Mouse (Mus musculus) embryonic facial prominence, embryonic 10.5 days (tissue): ENCODE results near the gene Pik3r6. TPM values are rescaled to one million over a fixed set of nuclear protein-coding genes. Genes with fewer than 3 reads are reported as not detected.

Experiments
- DNase-seq: peaks from one replicate; pipeline ENCODE4 v3.0.0-alpha.2; 2017; ENCODE audit warnings: low spot score
- H3K27ac ChIP-seq: fragments of 300-500 bp; sonication (generic); replicated peaks from 2 replicates; pipeline ENCODE4 v1.5.1; 2016; ENCODE audit warnings: mild to moderate bottlenecking
- H3K27me3 ChIP-seq: fragments of 300-500 bp; sonication (generic); replicated peaks from 2 replicates; pipeline ENCODE4 v1.6.1; 2016; ENCODE audit warnings: low read depth, mild to moderate bottlenecking; ENCODE audit not compliant: poor library complexity, severe bottlenecking
- H3K36me3 ChIP-seq: fragments of 300-500 bp; sonication (generic); replicated peaks from 2 replicates; pipeline ENCODE4 v1.6.1; 2016; ENCODE audit warnings: mild to moderate bottlenecking, moderate library complexity
- H3K4me1 ChIP-seq: fragments of 300-500 bp; sonication (generic); 2 replicates; pipeline ENCODE4 v1.6.1; 2016
- H3K4me3 ChIP-seq: fragments of 300-500 bp; sonication (generic); 2 replicates; pipeline ENCODE4 v1.5.1; 2016; ENCODE audit warnings: mild to moderate bottlenecking, moderate library complexity
- H3K9me3 ChIP-seq: fragments of 300-500 bp; sonication (generic); 2 replicates; pipeline ENCODE4 v1.6.1; 2016; ENCODE audit warnings: mild to moderate bottlenecking
- WGBS: fragments of 180-500 bp; shearing (Covaris S2); methylation state at CpG from one replicate; pipeline ENCODE4 v1.1.7; 2016; 5-methylcytosine and 5-hydroxymethylcytosine counted together
- polyA plus RNA-seq: library from polyadenylated mRNA; unstranded; fragments of >200 nt; fragmentation: Nextera tagmentation; extraction: Ambion mirVana; gene quantifications from 2 replicates; pipeline ENCODE4 v1.2.1, GENCODE M21; 2016

The Pik3r6 gene
- polyA plus RNA-seq, 1 experiment from 2014 or later, result 1.8 TPM

DNA sequence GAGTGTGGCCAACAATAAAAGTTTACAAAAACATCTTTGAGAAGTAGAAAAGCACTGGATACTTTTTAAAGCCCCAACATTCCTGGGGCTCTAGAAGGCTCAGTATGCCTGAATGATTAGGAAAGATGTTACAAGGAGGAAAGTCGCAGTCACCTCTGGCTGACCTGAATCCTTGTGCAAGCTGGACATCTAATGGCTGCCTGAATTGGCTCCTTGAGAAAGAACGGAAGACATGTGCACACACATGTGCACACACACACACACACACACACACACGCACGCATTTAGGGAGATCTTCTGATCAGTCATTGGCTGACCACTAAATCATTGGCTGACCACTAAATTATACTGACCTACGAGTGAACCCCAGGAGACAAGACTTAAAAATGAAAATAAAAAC is 68.0 kb downstream of the Pik3r6 start:
- DNase-seq, result no peak
- Histone ChIP-seq H3K4me3 (no peak overlapping the region), H3K4me1 (peaks cover 6% of the 10 kb centered on the region), H3K9me3 (no peaks in the 10 kb centered on the region), H3K27ac (no peak overlapping the region), H3K36me3 (no peaks in the 10 kb centered on the region), H3K27me3 (peaks cover 10% of the 10 kb centered on the region)
- 92% methylated on average over 5 of the region's 5 CpGs for WGBS

GRCm38 (mm10) chr11:68577076-68577475 is 74.3 kb downstream of the Pik3r6 start:
- Histone ChIP-seq H3K27me3 (no peaks in the 10 kb centered on the region), H3K36me3 (no peaks in the 10 kb centered on the region), H3K4me1 (peaks cover 20% of the 10 kb centered on the region), H3K9me3 (no peaks in the 10 kb centered on the region), H3K27ac (no peak overlapping the region), H3K4me3 (no peak overlapping the region)
- WGBS, result 86% methylated on average over 1 of the region's 1 CpGs
- no peak for DNase-seq

DNA sequence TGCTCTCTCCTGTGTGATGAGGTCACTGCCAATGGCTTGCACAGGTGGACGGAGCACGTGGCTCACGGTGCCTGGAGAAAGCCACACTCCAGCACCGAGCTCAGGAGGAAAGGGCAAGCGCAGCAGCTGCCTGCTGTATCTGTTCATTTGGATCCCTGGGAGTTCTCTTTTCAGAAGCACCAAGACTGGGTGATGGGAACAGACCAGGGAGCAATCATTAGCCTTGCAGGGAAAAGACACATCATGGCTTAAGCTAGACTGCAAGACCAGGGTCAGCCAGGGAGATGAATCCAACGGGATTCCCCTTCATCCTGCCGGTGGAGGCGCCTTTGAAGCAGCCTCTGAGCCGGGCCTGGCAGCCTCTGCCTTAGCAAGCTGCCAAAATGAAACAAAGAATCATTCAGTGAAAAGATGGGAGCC is 76.7 kb downstream of the Pik3r6 start:
- H3K4me3 ChIP-seq, result no peak overlapping the region
- DNase-seq, result peak; percentile 58
- H3K27me3 ChIP-seq, result no peaks in the 10 kb centered on the region
- peaks cover 20% of the 10 kb centered on the region for H3K4me1 ChIP-seq
- peak overlapping the region; percentile 59 for H3K27ac ChIP-seq
- 24% methylated on average over 9 of the region's 9 CpGs for WGBS
- no peaks in the 10 kb centered on the region for H3K36me3 ChIP-seq
- H3K9me3 ChIP-seq, result no peaks in the 10 kb centered on the region

GRCm38 (mm10) chr11:68580566-68580965 is 77.7 kb downstream of the Pik3r6 start:
- Histone ChIP-seq H3K9me3 (no peaks in the 10 kb centered on the region), H3K4me3 (no peak overlapping the region), H3K36me3 (no peaks in the 10 kb centered on the region), H3K27ac (no peak overlapping the region), H3K27me3 (no peaks in the 10 kb centered on the region), H3K4me1 (peaks cover 20% of the 10 kb centered on the region)
- WGBS, result 37% methylated on average over 6 of the region's 6 CpGs
- DNase-seq, result peak; percentile 10

DNA sequence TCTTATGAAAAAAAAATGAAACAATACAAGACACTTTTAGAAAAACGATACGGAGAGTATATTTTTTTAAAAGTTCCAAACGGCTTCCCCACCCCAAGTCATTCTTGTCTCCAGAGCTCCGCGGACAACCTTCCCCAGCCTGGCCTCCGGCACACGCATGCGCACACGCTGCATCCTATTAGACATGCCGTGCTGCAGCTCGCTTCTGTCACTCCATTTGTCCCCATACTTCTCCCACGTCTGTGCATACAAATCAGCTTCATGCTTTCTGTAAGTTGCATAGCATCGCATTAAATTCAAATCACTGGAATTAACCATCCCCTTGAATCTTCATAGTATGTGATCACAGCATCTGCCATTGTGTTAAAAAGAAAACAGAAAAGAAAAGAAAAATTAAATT is 80.4 kb downstream of the Pik3r6 start:
- WGBS, result 92% methylated on average over 13 of the region's 13 CpGs
- no peak for DNase-seq

DNA sequence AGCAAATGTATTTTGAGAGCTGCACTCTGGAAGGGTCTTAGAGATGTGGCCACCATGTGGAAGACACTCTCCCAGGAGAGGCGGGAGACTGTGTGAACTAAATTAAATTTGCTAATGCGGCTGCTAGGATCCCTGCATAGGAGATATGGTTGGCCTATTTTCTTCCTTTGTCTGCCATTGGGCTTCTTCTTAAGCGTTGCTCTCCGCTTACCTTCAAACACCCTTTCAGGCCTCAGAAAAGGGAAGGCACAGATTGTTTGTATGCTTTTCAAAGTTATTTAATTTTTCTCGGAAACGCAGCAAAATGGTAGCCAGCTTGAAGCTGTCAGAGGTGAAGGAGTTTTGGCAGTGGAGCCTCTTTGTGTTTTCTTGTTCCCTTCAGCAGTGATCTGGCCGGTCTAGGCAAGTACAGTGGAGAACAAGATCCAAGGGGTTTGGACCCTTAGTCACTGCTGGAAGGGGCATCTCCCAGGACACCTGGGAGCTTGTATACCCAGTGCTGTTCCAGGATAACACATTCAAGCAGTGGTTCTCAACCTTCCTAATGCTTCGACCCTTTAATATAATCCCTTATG is 81.2 kb downstream of the Pik3r6 start:
- WGBS, result 80% methylated on average over 8 of the region's 8 CpGs

More for the DNA sequence above, 80.4 kb downstream of the Pik3r6 start:
- Histone ChIP-seq H3K27me3 (no peaks in the 10 kb centered on the region), H3K4me1 (peaks cover 30% of the 10 kb centered on the region), H3K9me3 (no peaks in the 10 kb centered on the region), H3K36me3 (no peaks in the 10 kb centered on the region), H3K27ac (no peak overlapping the region), H3K4me3 (no peak overlapping the region)

GRCm38 (mm10) chr11:68585890-68586289 is 83.1 kb downstream of the Pik3r6 start:
- 13% methylated on average over 3 of the region's 3 CpGs for WGBS
- no peaks in the 10 kb centered on the region for H3K27me3 ChIP-seq
- no peak overlapping the region for H3K4me3 ChIP-seq
- H3K4me1 ChIP-seq, result peaks cover 30% of the 10 kb centered on the region
- DNase-seq, result peak; percentile 56
- H3K9me3 ChIP-seq, result no peaks in the 10 kb centered on the region
- H3K27ac ChIP-seq, result no peak overlapping the region
- no peaks in the 10 kb centered on the region for H3K36me3 ChIP-seq

More for the DNA sequence above, 81.2 kb downstream of the Pik3r6 start:
- H3K9me3 ChIP-seq, result no peaks in the 10 kb centered on the region
- H3K27ac ChIP-seq, result no peak overlapping the region
- H3K27me3 ChIP-seq, result no peaks in the 10 kb centered on the region
- no peaks in the 10 kb centered on the region for H3K36me3 ChIP-seq
- no peak for DNase-seq
- H3K4me3 ChIP-seq, result no peak overlapping the region
- H3K4me1 ChIP-seq, result peaks cover 30% of the 10 kb centered on the region

DNA sequence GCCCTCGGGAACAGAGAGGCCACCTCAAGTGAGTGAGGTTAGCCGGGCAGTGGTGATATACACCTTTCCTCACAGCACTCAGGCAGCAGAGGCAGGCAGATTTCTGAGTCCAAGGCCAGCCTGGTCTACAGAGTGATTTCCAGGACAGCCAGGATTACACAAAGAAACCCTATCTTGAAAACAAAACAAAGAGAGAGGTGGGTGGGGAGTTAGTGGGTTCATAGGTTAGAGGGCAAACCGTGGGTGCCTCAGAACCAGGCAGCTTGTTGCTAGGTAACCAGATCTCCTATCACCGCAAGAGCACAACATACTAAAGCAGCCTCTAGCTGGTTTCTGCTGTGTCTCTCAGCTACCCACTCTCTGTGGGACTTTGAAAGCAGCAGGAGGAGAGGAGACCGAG is 83.9 kb downstream of the Pik3r6 start, which contains the start of gene Ccdc42:
Gene Ccdc42, plus strand, starts transcription at position 301 of the 400 bp plus-strand sequence.
- H3K9me3 ChIP-seq, result no peaks in the 10 kb centered on the region
- no peak within 1 kb of the TSS for H3K4me3 ChIP-seq
- 71% methylated on average over 5 of the region's 5 CpGs for WGBS

DNA sequence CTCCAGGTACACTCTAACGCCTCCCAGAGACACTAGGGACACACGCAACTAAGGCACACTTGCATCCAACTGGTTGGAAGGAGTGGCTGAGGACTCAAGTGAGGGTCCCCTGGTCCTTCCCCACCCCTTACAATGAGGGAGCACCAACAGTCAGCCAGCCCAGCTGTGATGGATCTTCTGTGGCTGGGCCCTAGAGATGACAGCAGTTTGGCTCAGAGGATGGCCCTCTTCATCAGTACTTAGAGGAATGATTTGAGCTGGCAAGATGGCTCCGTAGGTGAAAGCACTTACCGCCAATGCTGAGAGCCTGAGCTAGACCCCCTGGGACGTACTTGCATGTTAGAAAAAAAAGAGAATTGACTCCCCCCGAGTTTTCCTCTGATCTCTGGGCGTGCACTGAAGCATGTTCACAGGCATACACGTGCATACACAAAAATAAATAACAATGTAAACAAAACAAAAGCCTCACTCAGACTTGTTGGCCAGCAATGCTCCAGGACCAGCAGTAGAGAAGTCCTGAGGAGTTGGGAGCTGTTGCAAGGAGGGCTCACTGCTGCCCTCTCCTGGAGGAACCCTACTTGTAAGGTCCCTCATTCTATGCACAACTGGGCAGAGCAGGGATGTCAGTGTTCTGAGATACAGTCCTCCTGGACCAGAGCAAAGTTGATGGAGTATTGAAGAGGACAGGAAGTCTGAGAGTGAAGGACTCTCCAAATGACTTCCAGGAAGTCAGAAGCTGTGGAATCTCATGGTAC is 86.4 kb downstream of the Pik3r6 start:
- H3K4me3 ChIP-seq, result no peak overlapping the region
- peak; percentile 78 for DNase-seq
- H3K27ac ChIP-seq, result no peak overlapping the region
- H3K36me3 ChIP-seq, result no peaks in the 10 kb centered on the region
- H3K4me1 ChIP-seq, result peaks cover 58% of the 10 kb centered on the region
- no peaks in the 10 kb centered on the region for H3K27me3 ChIP-seq
- 73% methylated on average over 8 of the region's 8 CpGs for WGBS
- H3K9me3 ChIP-seq, result no peaks in the 10 kb centered on the region

More for the DNA sequence above, 83.9 kb downstream of the Pik3r6 start, which contains the start of gene Ccdc42:
- no peak for DNase-seq
- no peaks in the 10 kb centered on the region for H3K36me3 ChIP-seq
- no peak within 1 kb of the TSS for H3K27ac ChIP-seq
- H3K4me1 ChIP-seq, result peaks cover 35% of the 10 kb centered on the region
- H3K27me3 ChIP-seq, result no peaks in the 10 kb centered on the region

DNA sequence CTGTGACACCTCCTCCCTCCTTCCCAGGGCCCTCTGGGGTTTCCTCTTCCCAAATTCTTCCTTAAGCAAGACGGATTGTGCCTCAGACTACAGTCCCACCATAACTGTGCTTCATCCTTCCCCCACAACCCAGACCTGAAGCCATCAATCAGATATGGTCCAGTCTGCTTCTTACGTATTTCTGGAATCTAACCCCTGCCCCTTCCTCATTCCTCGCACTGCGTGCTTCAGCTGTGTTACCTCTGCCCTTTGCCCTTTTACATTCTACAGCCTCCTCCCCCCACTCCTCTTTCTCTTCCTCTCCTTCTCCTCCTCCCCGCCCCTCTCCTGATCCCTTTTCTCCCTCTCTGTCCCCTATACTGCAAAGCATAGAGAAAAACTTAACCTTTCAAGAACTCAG is 88.9 kb downstream of the Pik3r6 start:
- no peaks in the 10 kb centered on the region for H3K36me3 ChIP-seq
- peak overlapping the region; percentile 66 for H3K27ac ChIP-seq
- DNase-seq, result peak; percentile 58
- H3K4me3 ChIP-seq, result 0 out of 2 replicates have a peak overlapping the region, but pooled peaks have one; percentile 25
- 7% methylated on average over 5 of the region's 5 CpGs for WGBS
- no peaks in the 10 kb centered on the region for H3K27me3 ChIP-seq
- H3K4me1 ChIP-seq, result peaks cover 56% of the 10 kb centered on the region
- H3K9me3 ChIP-seq, result no peaks in the 10 kb centered on the region

DNA sequence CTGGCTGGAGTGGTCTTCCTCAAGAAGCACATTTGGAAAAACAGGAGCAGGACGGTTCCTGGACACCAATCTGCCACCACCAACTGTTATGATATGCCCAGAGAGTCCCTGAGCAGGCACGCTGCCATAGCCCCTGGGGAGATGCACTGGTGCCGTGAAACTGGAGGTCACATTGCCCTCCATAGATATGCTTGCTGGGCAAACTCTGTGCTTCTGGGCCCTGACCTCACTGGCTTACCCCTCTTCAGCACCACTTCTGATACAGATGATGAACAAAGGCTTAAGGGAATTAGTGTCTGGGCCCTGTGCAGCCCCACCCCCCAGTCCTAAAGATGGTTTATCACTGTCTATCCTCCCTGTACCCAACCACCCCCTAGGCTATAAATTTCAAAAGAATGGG is 90.4 kb downstream of the Pik3r6 start:
- Histone ChIP-seq H3K27ac (peak overlapping the region; percentile 67), H3K4me3 (no peak overlapping the region), H3K9me3 (no peaks in the 10 kb centered on the region), H3K4me1 (peaks cover 55% of the 10 kb centered on the region), H3K27me3 (no peaks in the 10 kb centered on the region), H3K36me3 (no peaks in the 10 kb centered on the region)
- DNase-seq, result no peak
- 65% methylated on average over 3 of the region's 3 CpGs for WGBS

GRCm38 (mm10) chr11:68597912-68598311 is 95.1 kb downstream of the Pik3r6 start:
- H3K9me3 ChIP-seq, result no peaks in the 10 kb centered on the region
- DNase-seq, result no peak
- no peak overlapping the region for H3K27ac ChIP-seq
- H3K4me3 ChIP-seq, result no peak overlapping the region
- H3K36me3 ChIP-seq, result no peaks in the 10 kb centered on the region
- WGBS, result 93% methylated on average over 2 of the region's 2 CpGs
- peaks cover 49% of the 10 kb centered on the region for H3K4me1 ChIP-seq
- H3K27me3 ChIP-seq, result no peaks in the 10 kb centered on the region

GRCm38 (mm10) chr11:68600551-68601021 is 97.8 kb downstream of the Pik3r6 start:
- WGBS, result 22% methylated on average over 6 of the region's 6 CpGs
- Histone ChIP-seq H3K27me3 (no peaks in the 10 kb centered on the region), H3K36me3 (no peaks in the 10 kb centered on the region), H3K4me3 (no peak overlapping the region), H3K27ac (peak overlapping the region; percentile 80), H3K4me1 (peaks cover 40% of the 10 kb centered on the region), H3K9me3 (no peaks in the 10 kb centered on the region)
- DNase-seq, result peak; percentile 51
